Mouse (Mus musculus): ENCODE data around the gene Cd28. TPM values are rescaled to one million over a fixed set of nuclear protein-coding genes. Genes with fewer than 3 reads are reported as not detected.
"Not testable (repeated sequence)": the region's sequence is repeated elsewhere in the genome, so short reads cannot be mapped to it uniquely, and the experiment has no call there.

Gene Cd28
- total and polyA plus RNA-seq, 2 experiments from 2014 or later, result 0.11 to 0.48 TPM

- Histone ChIP-seq H3K9me3 (replicated peaks; ENCODE audit: control insufficient read depth, low read length) (no peaks in the 10 kb centered on the region), H3K4me1 (ENCODE audit: control insufficient read depth, insufficient read depth) (peaks cover 5% of the 10 kb centered on the region), H3K4me3 (ENCODE audit: low read depth, low read length) (no peak overlapping the region), H3K9ac (replicated peaks; ENCODE audit: low read depth, low read length) (no peak overlapping the region), H3K4me2 (ENCODE audit: low read depth, low read length) (no peak overlapping the region), H3K27ac (ENCODE audit: low read depth) (no peak overlapping the region), H3K36me3 (replicated peaks; ENCODE audit: control insufficient read depth, insufficient read depth, low read length) (no peaks in the 10 kb centered on the region), H3K27me3 (ENCODE audit: control insufficient read depth, insufficient read depth, low read length) (no peaks in the 10 kb centered on the region)
- WGBS, result 76% methylated on average over 2 of the region's 2 CpGs
- DNase-seq (ENCODE audit: low spot score), result no peak
- ATAC-seq (ENCODE audit: insufficient read depth, low read depth), result no peak
- TF ChIP-seq CTCF (IDR thresholded peaks at IDR 0.05; ENCODE audit: low read depth) (no peak), EP300 (IDR thresholded peaks at IDR 0.05; ENCODE audit: low read depth) (no peak)
These were observed 96.8 kb downstream of the Cd28 start for GRCm38 (mm10) chr1:60813411-60813810.

DNA sequence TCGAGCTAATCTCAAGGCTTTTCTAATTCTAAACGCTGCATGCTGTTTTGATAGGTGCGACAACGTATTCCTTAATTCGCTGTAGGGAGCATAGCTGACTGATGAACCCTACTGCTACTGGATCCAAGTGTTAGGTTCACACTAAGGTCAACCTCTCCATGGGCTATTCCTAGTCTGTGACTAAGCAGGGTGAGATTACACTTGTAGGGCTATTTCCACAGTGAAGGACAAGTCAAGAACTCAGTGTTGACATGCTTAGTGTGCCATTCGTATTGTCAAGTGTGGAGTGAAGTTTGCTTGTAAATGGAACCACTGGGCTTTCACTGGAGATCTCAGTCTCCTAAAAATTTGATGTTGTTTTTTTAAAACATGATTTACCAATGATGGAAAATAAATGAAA is 99.3 kb downstream of the Cd28 start:
- peak overlapping the region; percentile 81 for H3K27ac ChIP-seq (ENCODE audit: low read depth)
- no peak for TF ChIP-seq CTCF (IDR thresholded peaks at IDR 0.05; ENCODE audit: low read depth)
- peak; percentile 80; the same call in 1 of the 2 replicates for TF ChIP-seq EP300 (IDR thresholded peaks at IDR 0.05; ENCODE audit: low read depth)
- DNase-seq (ENCODE audit: low spot score), result peak; percentile 88

DNA sequence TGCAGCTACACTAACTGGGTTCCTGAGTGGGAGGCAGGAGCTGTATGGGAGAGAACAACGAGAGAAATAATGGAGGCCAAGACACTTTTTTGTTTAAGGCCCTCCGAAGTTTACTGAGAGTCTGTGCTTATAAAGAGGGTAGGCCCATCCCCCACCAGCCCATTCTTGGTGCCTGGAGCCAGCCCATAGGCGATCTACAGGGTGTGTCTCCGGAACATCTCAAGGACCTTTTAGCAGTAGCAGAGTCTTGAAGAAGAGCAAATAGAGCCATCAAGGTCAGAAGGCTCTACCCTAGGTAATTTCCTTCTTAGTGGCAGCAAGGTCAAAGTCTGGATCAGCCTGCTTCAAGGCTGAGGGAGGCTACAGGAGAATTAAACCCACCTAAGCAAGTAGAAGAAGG is 101.9 kb downstream of the Cd28 start:
- not testable (repeated sequence) for DNase-seq (ENCODE audit: low spot score); H3K4me3 ChIP-seq (ENCODE audit: low read depth, low read length); H3K27me3 ChIP-seq (ENCODE audit: control insufficient read depth, insufficient read depth, low read length); H3K9ac ChIP-seq (replicated peaks; ENCODE audit: low read depth, low read length); H3K4me2 ChIP-seq (ENCODE audit: low read depth, low read length); H3K27ac ChIP-seq (ENCODE audit: low read depth); ATAC-seq (ENCODE audit: insufficient read depth, low read depth); H3K36me3 ChIP-seq (replicated peaks; ENCODE audit: control insufficient read depth, insufficient read depth, low read length); H3K9me3 ChIP-seq (replicated peaks; ENCODE audit: control insufficient read depth, low read length)
- H3K4me1 ChIP-seq (ENCODE audit: control insufficient read depth, insufficient read depth), result peaks cover 12% of the 10 kb centered on the region
- WGBS, result 78% methylated on average over 4 of the region's 4 CpGs

More for the DNA sequence above, 99.3 kb downstream of the Cd28 start:
- H3K9me3 ChIP-seq (replicated peaks; ENCODE audit: control insufficient read depth, low read length), result no peaks in the 10 kb centered on the region
- no peak overlapping the region for H3K4me2 ChIP-seq (ENCODE audit: low read depth, low read length)
- no peak overlapping the region; the same call in 1 of the 2 replicates for H3K9ac ChIP-seq (replicated peaks; ENCODE audit: low read depth, low read length)
- peak; percentile 100 for ATAC-seq (ENCODE audit: insufficient read depth, low read depth)
- H3K4me1 ChIP-seq (ENCODE audit: control insufficient read depth, insufficient read depth), result peaks cover 6% of the 10 kb centered on the region
- H3K36me3 ChIP-seq (replicated peaks; ENCODE audit: control insufficient read depth, insufficient read depth, low read length), result no peaks in the 10 kb centered on the region
- 30% methylated on average over 6 of the region's 6 CpGs for WGBS
- H3K27me3 ChIP-seq (ENCODE audit: control insufficient read depth, insufficient read depth, low read length), result no peaks in the 10 kb centered on the region
- H3K4me3 ChIP-seq (ENCODE audit: low read depth, low read length), result no peak overlapping the region

DNA sequence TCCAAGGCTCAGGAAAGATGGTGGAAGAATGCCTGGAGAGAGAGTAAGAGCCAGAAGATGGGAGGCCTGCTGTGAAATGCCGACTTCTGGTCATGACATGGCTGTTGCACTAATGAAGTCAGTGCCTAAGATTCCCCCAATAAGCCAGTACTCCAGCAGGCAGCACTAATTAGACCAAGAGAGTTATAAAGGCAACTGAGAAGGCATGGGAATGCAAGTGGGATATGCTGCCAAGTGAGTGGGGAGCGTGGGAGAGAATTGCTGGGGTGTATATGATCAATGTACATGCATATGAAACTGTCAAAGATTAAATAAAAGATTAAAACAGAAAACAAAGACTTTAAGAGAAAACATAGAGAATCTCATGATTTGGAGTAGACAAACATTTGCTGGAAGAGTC is 103.4 kb downstream of the Cd28 start:
- H3K4me2 ChIP-seq (ENCODE audit: low read depth, low read length), result no peak overlapping the region
- no peak for TF ChIP-seq CTCF (IDR thresholded peaks at IDR 0.05; ENCODE audit: low read depth)
- no peak for TF ChIP-seq EP300 (IDR thresholded peaks at IDR 0.05; ENCODE audit: low read depth)
- WGBS, result 87% methylated on average over 2 of the region's 2 CpGs
- H3K36me3 ChIP-seq (replicated peaks; ENCODE audit: control insufficient read depth, insufficient read depth, low read length), result no peaks in the 10 kb centered on the region
- no peak overlapping the region for H3K9ac ChIP-seq (replicated peaks; ENCODE audit: low read depth, low read length)
- H3K9me3 ChIP-seq (replicated peaks; ENCODE audit: control insufficient read depth, low read length), result no peaks in the 10 kb centered on the region
- H3K4me3 ChIP-seq (ENCODE audit: low read depth, low read length), result no peak overlapping the region
- H3K27ac ChIP-seq (ENCODE audit: low read depth), result no peak overlapping the region
- DNase-seq (ENCODE audit: low spot score), result no peak
- peaks cover 18% of the 10 kb centered on the region for H3K4me1 ChIP-seq (ENCODE audit: control insufficient read depth, insufficient read depth)
- no peaks in the 10 kb centered on the region for H3K27me3 ChIP-seq (ENCODE audit: control insufficient read depth, insufficient read depth, low read length)
- no peak for ATAC-seq (ENCODE audit: insufficient read depth, low read depth)

GRCm38 (mm10) chr1:60820981-60821380 is 104.4 kb downstream of the Cd28 start:
- DNase-seq (ENCODE audit: low spot score), result no peak
- Histone ChIP-seq H3K36me3 (replicated peaks; ENCODE audit: control insufficient read depth, insufficient read depth, low read length) (no peaks in the 10 kb centered on the region), H3K4me2 (ENCODE audit: low read depth, low read length) (no peak overlapping the region), H3K9ac (replicated peaks; ENCODE audit: low read depth, low read length) (no peak overlapping the region), H3K4me3 (ENCODE audit: low read depth, low read length) (no peak overlapping the region), H3K4me1 (ENCODE audit: control insufficient read depth, insufficient read depth) (peaks cover 19% of the 10 kb centered on the region), H3K9me3 (replicated peaks; ENCODE audit: control insufficient read depth, low read length) (no peaks in the 10 kb centered on the region), H3K27ac (ENCODE audit: low read depth) (no peak overlapping the region), H3K27me3 (ENCODE audit: control insufficient read depth, insufficient read depth, low read length) (no peaks in the 10 kb centered on the region)
- TF ChIP-seq CTCF (IDR thresholded peaks at IDR 0.05; ENCODE audit: low read depth) (no peak), EP300 (IDR thresholded peaks at IDR 0.05; ENCODE audit: low read depth) (no peak)
- 82% methylated on average over 2 of the region's 2 CpGs for WGBS
- no peak for ATAC-seq (ENCODE audit: insufficient read depth, low read depth)

GRCm38 (mm10) chr1:60821590-60821989 is 105.0 kb downstream of the Cd28 start:
- no peak overlapping the region for H3K4me2 ChIP-seq (ENCODE audit: low read depth, low read length)
- DNase-seq (ENCODE audit: low spot score), result no peak
- ATAC-seq (ENCODE audit: insufficient read depth, low read depth), result no peak
- no peaks in the 10 kb centered on the region for H3K36me3 ChIP-seq (replicated peaks; ENCODE audit: control insufficient read depth, insufficient read depth, low read length)
- no peak overlapping the region for H3K9ac ChIP-seq (replicated peaks; ENCODE audit: low read depth, low read length)
- no peak for TF ChIP-seq CTCF (IDR thresholded peaks at IDR 0.05; ENCODE audit: low read depth)
- no peak for TF ChIP-seq EP300 (IDR thresholded peaks at IDR 0.05; ENCODE audit: low read depth)
- H3K27me3 ChIP-seq (ENCODE audit: control insufficient read depth, insufficient read depth, low read length), result no peaks in the 10 kb centered on the region
- no peaks in the 10 kb centered on the region for H3K9me3 ChIP-seq (replicated peaks; ENCODE audit: control insufficient read depth, low read length)
- no peak overlapping the region for H3K4me3 ChIP-seq (ENCODE audit: low read depth, low read length)
- peaks cover 19% of the 10 kb centered on the region for H3K4me1 ChIP-seq (ENCODE audit: control insufficient read depth, insufficient read depth)
- no peak overlapping the region for H3K27ac ChIP-seq (ENCODE audit: low read depth)
- 13% methylated on average over 3 of the region's 3 CpGs for WGBS

Other genes starting within 250 kb of the Cd28 start
- gene Raph1, start 149.7 kb upstream of the Cd28 start, total RNA-seq (2014; rRNA removed; ENCODE audit: low replicate concordance), result 76.5 and 139 TPM in 2 replicates
- gene Raph1, start 149.7 kb upstream of the Cd28 start, polyA plus RNA-seq (2015; fragmentation: Nextera tagmentation; extraction: Ambion mirVana), result 38.8 and 41.4 TPM in 2 replicates
- gene Ctla4, start 170.2 kb downstream of the Cd28 start, total RNA-seq (2014; rRNA removed; ENCODE audit: low replicate concordance), result 0.19 TPM in 1 of 2 replicates, not detected in the other
- gene Ctla4, start 170.2 kb downstream of the Cd28 start, polyA plus RNA-seq (2015; fragmentation: Nextera tagmentation; extraction: Ambion mirVana), result not detected in 2 replicates

All from heart, postnatal 0 days (tissue).